Mouse (Mus musculus) neutrophil, adult 5-6 weeks (primary cell): ENCODE results near the gene Stk19. TPM values are rescaled to one million over a fixed set of nuclear protein-coding genes. Genes with fewer than 3 reads are reported as not detected.
"Not testable (repeated sequence)": the region's sequence is repeated elsewhere in the genome, so short reads cannot be mapped to it uniquely, and the experiment has no call there.

Source experiments
- ATAC-seq: fragments of 151-379, 151-347 bp; 2 replicates; pipeline ENCODE4 v1.8.0; 2017; ENCODE audit warnings: mild to moderate bottlenecking, moderate TSS enrichment; ENCODE audit not compliant: insufficient number of reproducible peaks, poor library complexity, low FRiP score, severe bottlenecking; ENCODE audit errors: extremely low read depth
- total RNA-seq: library from RNA; stranded (forward); fragments of 200-1000 nt; gene quantifications from 2 replicates; pipeline ENCODE4 v1.2.3, GENCODE M21; 2017

Stk19 gene
- total RNA-seq, 1 experiment from 2014 or later: 39.9 TPM

- ATAC-seq: no peak
Observed at GRCm38 (mm10) chr17:34847615-34848014, 10.9 kb upstream of the Stk19 start.

- no peak for ATAC-seq
Observed at GRCm38 (mm10) chr17:34847192-34847591, 10.4 kb upstream of the Stk19 start.

- ATAC-seq: no peak
Observed at GRCm38 (mm10) chr17:34844884-34845283, 8.1 kb upstream of the Stk19 start.

GRCm38 (mm10) chr17:34840736-34841307 is 4.1 kb upstream of the Stk19 start:
- ATAC-seq: no peak

GRCm38 (mm10) chr17:34838785-34839184 is 2.0 kb upstream of the Stk19 start:
- ATAC-seq: no peak

GRCm38 (mm10) chr17:34837464-34838324 is 949 bp upstream of the Stk19 start:
- no peak for ATAC-seq

GRCm38 (mm10) chr17:34836155-34836855 is 440 bp downstream of the Stk19 start:
- peak; percentile 28 for ATAC-seq

- not testable (repeated sequence) for ATAC-seq
Observed at GRCm38 (mm10) chr17:34830776-34831175, 6.0 kb downstream of the Stk19 start.

- ATAC-seq: no peak
Observed at GRCm38 (mm10) chr17:34814818-34815370, 21.9 kb downstream of the Stk19 start.

GRCm38 (mm10) chr17:34813747-34814146 is 23.0 kb downstream of the Stk19 start:
- ATAC-seq: not testable (repeated sequence)

GRCm38 (mm10) chr17:34811275-34811674 is 25.5 kb downstream of the Stk19 start:
- no peak for ATAC-seq

GRCm38 (mm10) chr17:34810811-34811210 is 25.9 kb downstream of the Stk19 start:
- ATAC-seq: not testable (repeated sequence)

GRCm38 (mm10) chr17:34810411-34810810 is 26.3 kb downstream of the Stk19 start:
- not testable (repeated sequence) for ATAC-seq

- no peak for ATAC-seq
Observed at GRCm38 (mm10) chr17:34808599-34809205, 28.0 kb downstream of the Stk19 start.

- no peak for ATAC-seq
Observed at GRCm38 (mm10) chr17:34807176-34807575, 29.6 kb downstream of the Stk19 start.

- no peak for ATAC-seq
Observed at GRCm38 (mm10) chr17:34804871-34805562, 31.7 kb downstream of the Stk19 start.

GRCm38 (mm10) chr17:34804301-34804700 is 32.4 kb downstream of the Stk19 start, which contains the start of gene Cyp21a1:
Cyp21a1 (minus strand) TSS chr17:34804561.
- ATAC-seq: not testable (repeated sequence)

- not testable (repeated sequence) for ATAC-seq
Observed at GRCm38 (mm10) chr17:34803367-34803766, 33.4 kb downstream of the Stk19 start.
